Mouse (Mus musculus) erythroblast, embryonic 14.5 days (primary cell): ENCODE results near the gene Ppp1ca.

Experiments used
- GATA1 ChIP-seq: IDR thresholded peaks from 2 replicates; pipeline ENCODE4 v1.6.1; 2012; ENCODE audit warnings: low read length, inconsistent platforms, mixed read lengths
- TAL1 ChIP-seq: IDR thresholded peaks from 3 replicates; pipeline ENCODE4 v1.6.1; 2012; ENCODE audit warnings: low read length, inconsistent platforms, mixed read lengths

- TF ChIP-seq GATA1 (no peak), TAL1 (no peak)
These were observed 28.1 kb downstream of the Ppp1ca start for GRCm38 (mm10) chr19:4219943-4220342.
